Mouse (Mus musculus) bone marrow macrophage, adult 2 months (primary cell): ENCODE data around the gene Phactr2.

Experiments used
- CTCF ChIP-seq: IDR thresholded peaks from 2 replicates; pipeline ENCODE4 v1.5.1; 2012; ENCODE audit warnings: low read depth, mild to moderate bottlenecking, low read length, moderate library complexity
- POLR2A ChIP-seq: IDR thresholded peaks from 2 replicates; pipeline ENCODE4 v1.6.1; 2012; ENCODE audit warnings: mild to moderate bottlenecking, low read depth, low read length, borderline replicate concordance

DNA sequence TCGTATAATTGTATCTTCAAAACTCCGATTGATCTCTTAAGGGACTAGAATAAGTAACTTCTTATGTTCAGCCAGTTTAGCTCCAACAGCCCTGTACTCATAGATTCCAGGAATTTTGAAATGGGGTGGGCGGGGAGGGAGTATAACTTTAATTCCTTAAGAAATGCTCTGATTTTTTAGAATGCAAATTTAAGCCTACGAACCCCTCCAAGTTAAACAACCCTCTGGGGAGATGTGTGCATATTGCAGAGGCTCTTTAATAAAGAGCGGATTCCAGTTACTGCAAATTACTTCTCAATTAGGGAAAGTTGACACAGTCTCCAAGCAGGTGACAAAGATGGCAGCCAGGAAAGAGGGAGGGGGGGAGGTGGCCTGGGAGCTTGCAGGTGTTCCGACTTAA, 138.4 kb downstream of the Phactr2 start:
- TF ChIP-seq CTCF (no peak), POLR2A (no peak)
